Mouse (Mus musculus) spleen, postnatal 0 days (tissue): Measurements from ENCODE around the gene Rhoc. TPM values are rescaled to one million over a fixed set of nuclear protein-coding genes. Genes with fewer than 3 reads are reported as not detected.

Source experiments
- polyA plus RNA-seq: library from polyadenylated mRNA; unstranded; fragments of >200 nt; fragmentation: Nextera tagmentation; extraction: Ambion mirVana; gene quantifications from 2 replicates; pipeline ENCODE4 v1.2.1, GENCODE M21; 2015

Gene Rhoc
- polyA plus RNA-seq = 40.1 and 46.6 TPM in 2 replicates

DNA sequence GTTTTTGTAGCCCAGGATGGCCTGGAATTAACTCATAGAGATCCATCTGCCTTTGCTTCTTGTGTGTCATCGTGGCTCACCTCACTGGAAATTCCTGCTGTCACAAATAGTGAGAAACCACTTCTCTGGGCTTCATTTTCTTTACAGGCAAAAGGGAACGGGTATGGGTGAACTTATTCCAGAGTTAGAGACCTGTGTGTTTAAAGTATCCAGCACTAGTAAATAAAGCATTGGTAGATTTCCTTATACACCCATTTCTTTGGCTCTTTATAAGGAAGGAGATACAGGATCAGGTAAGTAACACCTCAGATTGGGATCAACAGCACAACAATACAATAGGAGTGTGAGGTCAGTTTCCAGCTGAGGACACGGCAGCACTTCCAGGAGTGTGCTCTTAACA, at the start of gene Rhoc:
Gene Rhoc, plus strand, starts transcription at position 301 of the 400 bp plus-strand sequence.

DNA sequence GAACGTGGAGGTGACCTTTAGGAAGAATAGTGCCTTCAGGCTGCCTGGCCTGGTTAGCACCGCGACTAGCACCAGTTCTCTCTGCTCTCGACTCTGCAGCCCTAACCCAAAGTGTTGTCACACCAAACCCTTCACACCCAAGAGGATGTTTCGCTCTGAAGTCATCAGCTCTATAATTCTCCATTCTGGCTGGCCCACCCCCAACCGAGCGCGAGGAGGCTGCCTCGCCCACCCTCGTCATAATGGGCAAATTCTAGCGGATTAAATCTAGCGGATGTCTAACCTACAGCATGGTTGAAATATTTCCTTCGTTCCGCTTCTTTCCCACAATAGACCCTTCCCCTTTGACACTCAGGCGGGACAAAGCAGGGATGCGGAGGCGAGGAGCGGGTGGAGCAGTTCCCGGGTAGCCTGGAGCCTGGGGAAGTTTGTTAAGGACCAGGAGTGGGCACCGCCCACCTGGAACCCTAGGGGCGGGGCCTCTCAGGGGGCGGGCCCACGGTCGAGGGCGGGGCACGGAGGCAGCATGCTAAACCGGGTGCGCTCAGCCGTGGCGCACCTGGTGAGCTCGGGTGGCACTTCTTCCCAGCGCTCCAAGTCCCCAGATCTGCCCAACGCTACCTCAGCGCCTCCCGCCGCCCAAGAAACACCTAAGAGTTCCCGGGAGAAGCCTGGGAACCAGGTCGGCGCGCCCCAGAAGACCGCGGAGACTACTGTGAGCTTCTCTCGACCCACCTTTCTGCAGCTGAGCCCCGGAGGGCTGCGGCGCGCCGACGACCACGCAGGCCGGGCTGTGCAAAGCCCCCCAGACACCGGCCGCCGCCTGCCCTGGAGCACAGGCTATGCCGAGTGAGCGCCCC, 7.4 kb upstream of the Rhoc start, which contains the start of gene Ppm1j:
Gene Ppm1j, plus strand, starts transcription at position 496 of the 860 bp plus-strand sequence.

DNA sequence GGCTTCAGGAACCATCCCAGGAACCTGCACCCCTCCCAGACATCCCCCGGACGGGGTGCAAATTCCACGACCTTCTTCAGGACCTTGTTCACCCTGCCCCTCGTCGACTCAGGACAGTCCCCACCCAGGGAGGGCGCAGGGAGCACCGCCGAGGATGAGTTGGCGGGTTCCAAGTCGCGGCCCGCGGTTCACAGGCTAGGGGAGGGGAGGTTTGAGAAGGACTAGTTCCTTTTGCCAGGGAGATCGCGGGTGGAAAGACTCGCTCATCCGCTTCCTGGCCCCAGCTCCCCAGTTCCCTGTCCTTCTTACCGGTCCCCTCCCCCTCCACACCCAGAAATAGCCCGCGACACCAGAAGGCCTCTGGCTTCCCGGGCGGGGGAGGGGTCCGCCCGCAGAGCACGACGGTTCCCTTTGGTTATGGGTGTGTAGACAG, 6.7 kb upstream of the Rhoc start, which contains the start of gene Fam19a3:
Gene Fam19a3, minus strand, starts transcription at position 370 of the 433 bp plus-strand sequence.

DNA sequence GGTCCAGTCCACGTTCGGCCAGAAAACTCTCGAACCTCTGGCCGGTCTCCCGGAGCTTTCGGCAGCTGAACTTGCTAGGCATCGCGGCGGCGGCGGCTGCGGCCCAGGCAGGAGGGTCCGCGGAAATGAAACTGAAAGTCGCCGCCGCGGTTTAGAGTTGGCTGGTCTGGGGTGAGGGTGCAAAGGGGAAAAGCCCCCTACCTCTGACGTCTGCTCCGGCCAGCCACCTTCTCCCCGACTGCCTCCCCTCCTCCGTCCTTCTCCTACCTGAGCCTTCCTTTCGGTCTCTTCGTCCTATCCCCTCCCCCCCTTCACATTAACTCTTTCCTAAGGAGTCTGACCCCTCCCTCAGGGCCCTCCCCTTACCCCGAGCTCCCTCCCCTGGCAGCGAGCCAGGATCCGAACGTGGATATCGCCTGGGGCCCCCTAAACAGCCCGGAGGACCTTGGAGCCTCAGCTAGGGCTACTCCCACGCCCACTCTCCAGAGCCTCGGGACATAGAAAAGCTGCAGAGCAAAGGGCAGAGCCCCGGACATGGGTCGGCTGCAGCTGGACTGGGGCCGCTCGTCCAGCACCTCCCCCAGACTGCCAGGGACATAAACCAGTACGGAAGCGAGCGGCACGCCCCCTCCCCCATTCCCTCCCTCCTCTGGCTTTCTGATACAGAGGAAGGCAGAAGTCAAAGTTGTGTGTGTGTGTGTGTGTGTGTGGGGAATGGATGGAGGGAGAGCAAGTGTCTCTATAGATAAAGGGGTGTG, 30.0 kb downstream of the Rhoc start, which contains the start of gene Mov10:
Gene Mov10, minus strand, starts transcription at position 573 of the 758 bp plus-strand sequence.

Other genes starting within 250 kb of the Rhoc start
- gene Slc16a1, start 149.7 kb upstream of the Rhoc start, polyA plus RNA-seq = 83.4 and 89.3 TPM in 2 replicates
- gene Ppm1j, start 7.3 kb upstream of the Rhoc start, polyA plus RNA-seq = 0.65 and 1.2 TPM in 2 replicates
- 0.04 TPM in 1 of 2 replicates, not detected in the other for gene Fam19a3, start 6.5 kb upstream of the Rhoc start, polyA plus RNA-seq
- gene Mov10, start 30.2 kb downstream of the Rhoc start, polyA plus RNA-seq = 17.1 and 24.0 TPM in 2 replicates
- 14.2 and 15.1 TPM in 2 replicates for gene St7l, start 75.6 kb downstream of the Rhoc start, polyA plus RNA-seq
- 101 and 118 TPM in 2 replicates for gene Capza1, start 76.1 kb downstream of the Rhoc start, polyA plus RNA-seq
- 0.78 and 1.2 TPM in 2 replicates for gene Wnt2b, start 173.5 kb downstream of the Rhoc start, polyA plus RNA-seq